Mouse (Mus musculus) ES-CJ7 (cell line): ENCODE data around the gene Cela2a.
A peak's percentile ranks its signal among the peaks of the same experiment; 100 is the strongest.

Experiments used
- DNase-seq: peaks from one replicate; pipeline ENCODE4 v3.0.0; 2011; ENCODE audit warnings: low read depth, low spot score

Cela2a gene

GRCm38 (mm10) chr4:141826060-141826459 is at the start of gene Cela2a:
TSS of gene Cela2a (minus strand) at chr4:141826160.
- DNase-seq: no peak

- DNase-seq: no peak
These were observed 49.6 kb upstream of the Cela2a start for GRCm38 (mm10) chr4:141875481-141876108.

DNA sequence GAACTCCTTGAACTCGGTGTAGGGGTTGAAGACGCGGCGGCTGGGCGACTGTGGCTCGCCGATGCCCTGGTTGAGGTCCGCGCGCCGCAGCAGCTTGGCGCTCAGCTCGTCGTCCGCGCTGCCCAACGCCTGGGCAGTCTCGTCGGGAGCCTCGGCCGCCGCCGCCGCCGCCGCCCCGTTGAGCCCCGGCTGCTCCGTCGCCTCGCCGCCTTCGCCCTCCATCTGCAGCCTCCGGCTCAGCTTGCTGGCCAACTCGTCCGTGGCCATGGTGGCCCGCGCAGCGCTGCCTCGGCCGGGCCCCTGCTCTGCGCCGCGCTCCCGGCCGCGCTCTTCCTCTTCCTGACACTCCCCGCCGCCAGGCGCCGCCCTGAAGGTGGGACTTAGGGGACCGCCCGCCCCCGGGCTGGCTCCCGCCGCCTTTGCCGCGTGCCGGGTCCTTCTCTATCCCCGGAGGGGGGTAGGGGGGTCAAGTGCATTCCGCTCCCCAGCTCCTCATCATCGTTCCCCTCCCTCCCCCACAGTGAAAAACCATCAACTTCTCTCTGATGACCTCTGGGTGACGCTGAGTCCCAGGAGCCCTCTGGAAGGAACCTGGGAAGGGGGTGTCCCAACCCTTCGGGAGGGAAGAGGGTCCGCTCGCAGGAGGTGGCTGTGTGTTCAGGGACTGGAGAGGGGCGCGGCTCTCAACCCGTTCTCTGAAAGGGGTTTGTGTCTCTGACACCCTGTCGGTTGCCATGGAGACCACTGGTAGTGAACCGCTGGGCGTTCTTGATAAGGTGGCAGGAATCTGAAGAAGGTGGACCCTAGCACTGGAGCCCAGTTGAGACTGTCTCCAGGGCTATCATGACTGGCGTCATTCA is 48.9 kb upstream of the Cela2a start, which contains the start of gene Efhd2:
TSS of gene Efhd2 (minus strand) at position 320 of the 860 bp plus-strand sequence.
- peak; percentile 89 for DNase-seq

DNA sequence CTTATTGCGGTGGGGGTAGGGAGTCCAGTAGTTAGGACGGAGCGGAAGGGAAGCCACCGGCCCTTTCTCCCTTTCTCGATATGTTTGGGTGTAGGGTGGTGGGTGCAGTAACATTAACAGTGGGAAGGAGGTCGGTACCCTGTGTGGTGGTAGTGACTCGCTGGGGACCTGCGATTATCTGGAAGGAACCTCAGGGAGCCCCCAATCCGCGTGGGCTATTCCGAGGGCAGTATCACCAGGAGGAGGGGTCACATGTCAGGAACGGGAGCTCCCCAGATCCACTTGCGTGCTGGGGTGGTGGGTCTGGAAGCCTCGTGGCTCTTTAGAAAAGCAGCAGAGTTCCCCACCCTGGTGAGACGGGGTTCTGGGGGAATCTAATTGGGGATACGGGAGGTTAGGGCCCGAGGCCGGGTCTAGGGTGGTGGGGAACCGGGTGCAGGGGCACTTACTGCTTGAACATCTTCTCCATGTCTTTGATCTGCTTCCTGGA is 48.2 kb upstream of the Cela2a start:
- DNase-seq: no peak

- DNase-seq: no peak
These were observed 47.0 kb upstream of the Cela2a start for GRCm38 (mm10) chr4:141872977-141873376.

GRCm38 (mm10) chr4:141871909-141872308 is 45.9 kb upstream of the Cela2a start:
- DNase-seq: no peak

DNA sequence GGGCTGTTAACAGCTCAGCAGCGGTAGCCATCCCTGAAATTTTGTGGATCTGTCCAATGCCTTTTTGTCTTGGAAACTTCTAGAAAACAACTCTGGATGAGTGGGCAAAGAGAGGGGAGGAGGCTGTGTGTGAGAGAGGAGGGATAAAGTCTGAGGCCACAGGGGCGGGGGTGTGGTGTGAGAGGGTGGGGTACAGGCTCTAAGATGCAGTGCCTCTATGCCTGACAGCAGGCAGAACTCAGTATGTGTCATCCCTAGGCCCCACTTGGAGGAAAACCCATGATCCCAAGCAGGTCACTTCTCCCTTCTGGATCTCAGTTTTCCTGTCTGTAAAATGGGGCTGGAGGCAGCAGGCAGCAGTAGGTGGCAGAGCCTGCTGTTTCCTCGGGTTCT is 45.4 kb upstream of the Cela2a start:
- DNase-seq: no peak

DNA sequence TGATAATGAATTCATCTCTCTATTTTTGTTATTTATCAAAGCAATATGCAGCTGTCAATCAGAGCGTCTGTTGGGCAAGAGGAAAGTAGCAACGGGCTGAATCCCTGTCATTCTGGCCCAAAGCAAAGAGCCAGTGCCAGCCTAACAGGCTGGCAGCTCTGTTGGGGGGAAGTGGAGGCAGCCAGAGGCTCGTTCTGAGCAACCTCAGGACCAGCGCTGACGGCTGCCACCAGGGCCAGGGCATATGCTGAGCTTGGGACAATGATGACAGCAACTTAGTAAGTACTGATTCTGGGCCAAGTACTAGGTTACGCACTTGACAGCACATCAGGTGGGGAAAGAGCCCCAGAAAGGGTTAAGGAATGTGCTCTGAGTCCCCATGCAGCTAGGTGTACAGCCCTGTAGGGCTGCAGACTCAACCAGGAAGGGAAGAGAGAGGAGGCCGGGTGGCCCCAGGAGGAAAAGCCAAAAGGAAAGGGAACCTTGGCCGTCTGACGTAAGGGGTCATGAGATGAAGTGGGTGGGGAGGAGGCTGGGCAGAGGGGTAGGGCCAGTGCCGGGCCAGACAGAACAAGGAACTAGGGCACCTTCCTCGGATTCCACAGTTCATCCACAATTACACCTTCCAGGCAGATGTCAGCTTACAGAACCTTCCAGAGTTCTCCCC is 44.8 kb upstream of the Cela2a start:
- DNase-seq: no peak

GRCm38 (mm10) chr4:141869436-141870215 is 43.7 kb upstream of the Cela2a start:
- no peak for DNase-seq

DNA sequence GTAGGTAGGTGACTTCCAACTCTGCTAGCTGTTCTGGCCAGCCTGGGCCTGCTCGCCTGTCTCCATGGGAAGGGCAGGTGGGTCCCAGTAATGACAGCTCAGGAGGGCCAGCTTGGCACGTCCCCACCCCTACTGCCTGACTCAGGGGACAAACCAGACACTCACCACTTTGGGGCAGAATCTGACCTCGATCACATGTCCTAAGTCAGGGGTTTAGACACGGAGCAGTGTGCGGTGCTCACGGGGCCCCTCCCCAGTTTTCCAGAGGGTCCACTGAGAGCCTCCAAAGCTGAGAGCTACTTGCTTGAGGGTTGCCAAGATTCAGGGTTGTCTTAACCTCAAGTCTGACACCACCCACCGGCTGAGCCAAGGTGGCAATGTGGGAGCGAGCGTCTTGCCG is 42.1 kb upstream of the Cela2a start:
- no peak for DNase-seq

- no peak for DNase-seq
These were observed 41.5 kb upstream of the Cela2a start for GRCm38 (mm10) chr4:141867498-141867897.

DNA sequence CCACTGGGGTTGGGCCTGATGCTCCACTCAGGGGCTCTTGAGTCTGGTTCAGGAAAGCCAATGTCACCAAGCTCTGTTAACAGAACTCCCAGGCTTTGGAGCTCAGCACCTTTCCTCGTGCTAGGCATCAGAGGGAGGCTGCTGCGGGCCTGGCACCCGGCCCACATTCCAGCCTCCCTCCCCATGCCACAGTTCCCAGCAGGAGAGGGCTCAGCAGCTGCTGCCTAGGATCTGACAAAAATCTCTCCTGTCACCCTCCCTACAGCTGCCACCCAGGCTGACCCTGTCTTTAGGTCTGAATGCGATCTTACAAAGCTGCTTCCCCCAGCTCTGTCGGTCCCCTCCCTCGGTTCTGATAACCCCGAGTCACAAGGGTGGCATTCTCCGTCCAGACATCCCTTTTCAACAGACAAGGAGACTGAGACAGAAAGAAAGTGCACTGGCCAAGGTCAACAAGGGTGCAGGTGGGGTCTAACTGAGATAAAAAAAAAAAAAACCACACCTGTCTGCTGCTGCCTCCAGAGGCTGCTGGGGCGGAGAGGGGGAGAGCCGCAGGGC is 41.1 kb upstream of the Cela2a start:
- peak; percentile 40 for DNase-seq

DNA sequence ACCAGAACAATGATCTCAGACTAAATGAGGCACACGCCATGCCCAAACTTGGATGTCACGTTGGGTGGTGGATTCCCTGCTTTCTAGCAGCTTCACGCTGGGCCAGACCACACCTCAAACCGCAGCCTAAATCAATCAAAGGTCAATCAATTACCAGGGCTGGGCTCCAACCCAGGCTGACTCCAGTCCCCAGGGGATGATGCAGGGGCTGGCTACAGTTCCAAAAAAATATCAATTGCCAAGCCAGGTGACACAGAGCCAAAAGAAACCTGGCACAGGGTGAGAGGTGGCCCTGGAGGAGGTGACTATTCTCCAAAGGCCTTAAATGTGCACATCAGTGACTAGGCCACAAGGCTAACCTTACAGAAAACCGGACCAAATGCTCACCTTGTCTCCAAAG is 39.6 kb upstream of the Cela2a start:
- DNase-seq: no peak

- DNase-seq: peak; percentile 58
These were observed 39.0 kb upstream of the Cela2a start for GRCm38 (mm10) chr4:141865006-141865405.

- DNase-seq: no peak
These were observed 38.5 kb upstream of the Cela2a start for GRCm38 (mm10) chr4:141864506-141864905.

- DNase-seq: no peak
These were observed 37.8 kb upstream of the Cela2a start for GRCm38 (mm10) chr4:141863726-141864280.

DNA sequence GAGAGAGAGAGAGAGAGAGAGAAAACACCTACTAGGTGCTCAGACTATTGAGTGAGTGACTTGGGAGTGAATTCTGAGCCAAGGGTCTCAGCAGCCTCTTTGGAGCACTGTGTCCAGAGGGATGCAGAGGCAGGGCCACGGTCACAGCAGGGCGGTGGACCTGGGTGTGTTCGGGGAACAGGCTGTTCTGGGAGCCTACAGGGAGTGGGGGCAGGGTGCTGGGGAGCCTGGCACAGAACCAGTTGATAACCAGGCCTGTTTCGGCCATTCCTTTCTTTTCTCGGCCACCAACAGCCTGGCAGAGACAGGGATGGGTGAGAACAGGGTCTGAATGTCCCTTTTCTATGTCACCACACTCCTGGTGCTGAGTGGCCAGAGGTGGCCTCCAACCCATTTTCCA is 36.9 kb upstream of the Cela2a start:
- DNase-seq: no peak

GRCm38 (mm10) chr4:141861591-141862295 is 35.8 kb upstream of the Cela2a start:
- DNase-seq: no peak

- no peak for DNase-seq
These were observed 34.4 kb upstream of the Cela2a start for GRCm38 (mm10) chr4:141860246-141860841.

DNA sequence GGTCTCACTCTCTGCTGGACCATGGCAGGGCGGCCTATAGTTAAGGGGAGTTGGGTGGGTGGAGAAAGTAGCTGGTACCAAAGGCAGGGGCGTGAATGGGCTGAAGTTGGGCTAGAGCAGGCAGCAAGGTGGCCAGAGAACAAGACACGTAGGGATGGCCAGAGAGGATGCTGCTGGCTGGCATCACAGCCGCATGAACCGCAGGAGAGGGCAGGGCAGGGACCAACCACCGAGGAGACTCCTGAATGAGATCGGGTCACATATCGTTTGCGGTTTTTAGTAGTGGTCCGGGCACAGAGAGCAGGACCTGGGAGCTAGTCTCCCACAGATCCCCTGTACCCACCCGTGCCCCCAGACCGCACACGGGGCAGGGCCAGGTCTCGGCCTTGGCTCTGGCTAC is 33.4 kb upstream of the Cela2a start:
- no peak for DNase-seq
